Mouse (Mus musculus) common myeloid progenitor, adult 5-6 weeks (primary cell): ENCODE measurements around the gene Gm10134. TPM values are rescaled to one million over a fixed set of nuclear protein-coding genes. Genes with fewer than 3 reads are reported as not detected.
A peak's percentile ranks its signal among the peaks of the same experiment; 100 is the strongest.
"Not testable (repeated sequence)": the region's sequence is repeated elsewhere in the genome, so short reads cannot be mapped to it uniquely, and the experiment has no call there.

Source experiments
- ATAC-seq: replicated peaks from 2 replicates; pipeline ENCODE4 v1.8.0; 2016; ENCODE audit warnings: low read depth, mild to moderate bottlenecking, moderate TSS enrichment, inconsistent platforms; ENCODE audit not compliant: poor library complexity, severe bottlenecking
- total RNA-seq: library from RNA; stranded (forward); fragments of 200-1000, 187-1606 nt; gene quantifications from 2 replicates; pipeline ENCODE4 v1.2.3, GENCODE M21; 2017

Gm10134 gene
- not detected in 2 replicates for total RNA-seq

DNA sequence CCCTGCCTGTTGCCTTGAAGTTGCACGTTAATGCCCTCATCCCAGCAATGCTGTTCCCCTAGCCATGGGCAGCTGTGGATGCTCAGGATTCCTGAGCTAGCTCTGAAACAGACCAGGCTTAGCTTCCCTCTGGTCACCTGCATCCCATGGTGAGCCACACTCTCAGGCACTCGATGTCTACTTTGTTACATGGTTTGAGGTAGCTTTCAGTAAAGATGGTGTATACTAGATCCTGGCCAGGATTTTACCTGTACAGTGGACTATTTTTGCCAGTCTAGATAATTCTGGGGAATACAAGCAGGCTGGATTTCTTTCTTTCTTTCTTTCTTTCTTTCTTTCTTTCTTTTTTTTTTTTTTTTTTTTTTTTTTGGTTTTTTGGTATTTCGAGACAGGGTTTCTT, at the start of gene Gm10134:
Gm10134 (plus strand) TSS at position 301 of the 400 bp plus-strand sequence.
- no peak for ATAC-seq

DNA sequence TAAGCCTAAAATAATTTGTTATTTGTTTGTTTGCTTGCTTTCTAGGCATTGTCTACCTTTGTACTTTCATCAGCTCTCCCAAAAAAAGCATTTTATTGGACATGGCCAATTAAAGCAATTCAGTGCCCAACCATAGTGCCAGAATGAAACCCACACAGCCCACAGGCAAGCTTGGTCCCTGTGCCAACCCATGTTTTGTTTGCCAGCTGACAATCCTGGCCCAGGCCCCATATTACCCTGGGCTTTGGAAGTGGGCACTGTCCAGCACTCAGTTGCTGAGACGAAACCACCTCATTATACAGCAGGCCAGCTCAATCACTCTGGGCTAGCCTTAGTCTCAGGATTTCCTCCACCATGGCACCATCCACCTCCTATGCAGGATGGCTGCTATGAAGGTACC, 49.3 kb upstream of the Gm10134 start:
- ATAC-seq: no peak

DNA sequence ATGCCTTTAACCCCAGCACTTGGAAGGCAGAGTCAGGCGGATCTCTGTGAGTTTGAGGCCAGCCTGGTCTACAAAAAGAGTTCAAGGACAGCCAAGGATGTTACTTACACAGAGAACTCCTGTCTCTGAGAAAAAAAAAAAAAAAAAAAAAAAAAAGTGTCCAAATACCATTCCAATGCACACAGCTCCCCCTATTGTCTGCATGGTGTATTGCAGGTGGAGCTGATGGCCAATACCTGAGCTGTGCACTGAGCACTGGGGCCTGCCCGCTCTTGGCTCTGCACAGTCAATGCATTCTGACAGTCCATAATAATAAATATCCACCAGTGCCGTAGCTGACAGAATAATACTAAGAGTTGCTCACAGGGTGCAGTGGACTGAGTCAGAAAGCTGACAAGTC, 42.0 kb upstream of the Gm10134 start:
- no peak; the same call in 1 of the 2 replicates for ATAC-seq

DNA sequence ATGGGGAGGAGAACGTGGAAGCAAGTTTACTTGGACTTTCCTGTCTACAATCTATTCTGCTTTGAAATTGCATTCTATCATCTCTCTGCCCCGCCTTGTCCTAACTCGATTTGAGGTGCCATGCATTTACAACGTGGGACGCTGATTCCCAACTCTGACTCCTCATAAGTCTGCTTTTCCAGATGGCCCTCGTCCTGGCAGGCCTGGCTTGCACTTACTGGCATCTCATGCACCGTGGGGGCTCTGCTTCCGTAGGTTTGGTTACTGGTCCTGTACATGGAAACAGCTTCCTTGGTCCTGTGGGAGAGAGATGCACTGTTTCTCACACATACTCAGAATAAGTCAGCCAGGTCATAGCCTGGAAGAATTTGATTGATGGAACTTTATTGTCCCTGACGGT, 41.0 kb upstream of the Gm10134 start:
- ATAC-seq: no peak

DNA sequence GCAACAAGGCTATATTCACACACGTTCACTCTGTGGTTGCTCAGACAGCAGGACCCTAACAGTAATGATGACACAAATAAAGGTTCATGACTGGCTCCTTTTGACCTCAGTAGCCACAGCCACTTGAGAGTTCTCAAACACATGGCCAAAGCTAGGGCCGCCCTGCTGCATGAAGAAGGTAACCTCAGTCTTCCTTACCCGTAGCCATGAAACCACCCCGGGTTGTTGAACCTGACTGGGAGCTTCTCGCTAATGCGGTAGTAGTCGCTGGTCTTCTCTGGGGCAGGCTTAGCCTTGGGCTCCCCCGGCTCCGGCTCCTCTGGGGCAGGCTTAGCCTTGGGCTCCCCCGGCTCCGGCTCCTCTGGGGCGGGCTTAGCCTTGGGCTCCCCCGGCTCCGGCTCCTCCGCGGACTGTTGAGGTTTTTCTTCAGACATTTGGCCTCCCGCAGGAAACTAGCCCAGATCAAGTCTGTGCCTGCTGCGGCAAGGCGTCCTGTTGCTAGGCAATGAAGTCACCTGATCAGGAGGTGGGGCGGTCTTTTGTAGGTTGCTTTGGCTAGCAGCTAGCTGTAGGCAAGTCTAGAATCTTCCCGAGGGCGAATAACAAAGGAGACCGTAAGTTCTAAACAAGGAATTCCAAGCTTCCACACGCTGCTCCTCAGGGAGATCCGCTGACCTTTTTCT, 39.9 kb upstream of the Gm10134 start, which contains the start of gene 1700007K13Rik:
1700007K13Rik (minus strand) TSS at position 497 of the 683 bp plus-strand sequence.
- peak; percentile 64 for ATAC-seq

DNA sequence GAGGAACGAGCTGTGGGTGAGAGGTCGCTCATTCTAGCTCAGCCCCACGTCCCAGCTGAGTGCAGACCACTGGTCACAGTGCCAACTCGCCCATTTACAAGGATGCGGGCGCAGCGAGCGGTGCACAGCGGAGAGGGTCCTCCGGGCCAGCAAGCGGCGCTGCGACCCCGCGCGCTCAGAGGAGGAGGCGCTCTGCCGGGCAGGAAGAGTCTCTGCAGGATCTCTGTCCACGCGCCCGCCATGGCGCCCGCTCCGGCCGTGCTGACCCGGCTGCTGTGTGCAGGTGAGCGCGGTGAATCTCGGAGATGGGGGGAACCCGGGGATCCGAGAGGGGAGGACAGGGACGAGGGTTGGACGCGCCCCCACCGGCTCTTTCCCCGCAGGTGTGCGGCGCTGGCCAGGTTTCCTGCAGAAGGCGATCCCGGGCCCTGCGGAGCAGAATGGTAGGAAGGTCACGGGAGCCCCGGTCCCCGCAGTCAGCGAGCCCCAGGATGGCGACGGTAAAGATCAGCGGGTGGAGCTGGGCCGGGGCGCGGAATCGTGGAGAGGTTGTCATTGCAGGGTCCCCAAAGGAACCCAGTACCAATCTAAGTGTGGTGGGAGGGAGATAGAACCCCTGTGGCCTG, 37.9 kb upstream of the Gm10134 start, which contains the start of gene Mrps2:
Mrps2 (plus strand) TSS at position 207 of the 626 bp plus-strand sequence.
- ATAC-seq: peak; percentile 90

DNA sequence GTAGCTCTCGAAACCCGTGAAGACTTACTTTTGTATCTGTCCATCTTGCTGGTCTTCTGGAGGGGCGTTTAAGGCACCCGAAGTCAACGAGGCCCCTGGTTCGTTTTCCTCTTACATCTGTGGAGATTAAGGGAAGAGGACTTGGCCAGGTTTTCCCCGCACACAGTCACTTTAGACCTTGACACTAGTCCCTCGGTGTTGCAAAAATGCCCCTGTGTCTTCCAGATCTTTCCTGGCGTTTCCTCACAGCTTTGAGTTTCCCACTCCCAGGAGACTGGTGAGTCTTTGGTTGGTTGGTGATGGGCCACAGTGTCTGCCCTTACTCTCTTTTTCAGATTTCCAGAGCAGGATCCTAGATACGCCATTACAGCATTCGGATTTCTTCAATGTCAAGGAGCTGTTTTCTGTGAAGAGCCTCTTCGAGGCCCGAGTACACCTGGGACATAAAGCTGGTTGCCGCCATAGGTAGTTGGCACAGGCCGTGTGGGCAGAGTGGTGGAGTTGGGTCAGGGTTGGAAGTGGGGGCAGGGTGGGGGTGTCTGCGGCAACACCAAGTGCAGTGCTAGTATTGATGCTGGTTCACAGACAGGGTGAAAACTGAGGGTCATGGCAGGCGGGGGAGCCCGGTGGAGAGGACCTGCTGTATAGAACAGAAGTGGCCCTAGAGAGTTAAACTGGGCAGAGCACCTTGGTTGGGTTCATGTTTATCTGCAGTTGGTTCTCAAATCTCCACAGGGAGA, 37.2 kb upstream of the Gm10134 start:
- ATAC-seq: no peak

DNA sequence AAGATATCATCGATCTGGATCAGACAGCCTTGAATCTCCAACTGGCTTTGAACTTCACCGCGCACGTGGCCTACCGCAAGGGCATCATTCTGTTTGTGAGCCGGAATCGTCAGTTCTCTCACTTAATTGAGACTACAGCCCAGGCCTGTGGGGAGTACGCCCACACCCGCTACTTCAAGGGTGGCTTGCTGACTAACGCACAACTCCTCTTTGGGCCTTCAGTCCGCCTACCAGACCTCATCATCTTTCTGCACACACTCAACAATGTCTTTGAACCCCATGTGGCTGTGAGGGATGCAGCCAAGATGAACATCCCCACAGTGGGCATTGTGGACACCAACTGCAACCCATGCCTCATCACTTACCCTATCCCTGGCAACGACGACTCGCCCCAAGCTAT, 36.4 kb upstream of the Gm10134 start:
- no peak for ATAC-seq

DNA sequence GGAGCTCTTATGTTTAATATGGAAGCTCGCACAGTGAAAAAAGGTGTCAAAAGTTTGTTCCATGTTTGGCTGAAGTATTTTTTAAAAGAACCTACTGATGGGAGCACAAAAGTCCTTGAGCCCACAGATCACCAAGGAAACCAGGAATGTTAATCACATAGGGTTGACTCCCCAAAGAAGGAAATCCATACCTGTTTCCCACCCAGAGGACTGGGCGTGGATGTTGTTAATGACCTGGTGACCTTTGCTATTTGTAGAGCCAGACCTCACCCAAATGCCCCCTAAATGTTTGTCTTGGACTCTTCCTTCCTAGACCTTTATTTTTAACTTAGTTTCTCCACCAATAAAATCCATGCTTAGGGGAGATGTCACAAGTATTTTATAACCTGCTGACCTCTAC, 35.3 kb upstream of the Gm10134 start:
- no peak for ATAC-seq

DNA sequence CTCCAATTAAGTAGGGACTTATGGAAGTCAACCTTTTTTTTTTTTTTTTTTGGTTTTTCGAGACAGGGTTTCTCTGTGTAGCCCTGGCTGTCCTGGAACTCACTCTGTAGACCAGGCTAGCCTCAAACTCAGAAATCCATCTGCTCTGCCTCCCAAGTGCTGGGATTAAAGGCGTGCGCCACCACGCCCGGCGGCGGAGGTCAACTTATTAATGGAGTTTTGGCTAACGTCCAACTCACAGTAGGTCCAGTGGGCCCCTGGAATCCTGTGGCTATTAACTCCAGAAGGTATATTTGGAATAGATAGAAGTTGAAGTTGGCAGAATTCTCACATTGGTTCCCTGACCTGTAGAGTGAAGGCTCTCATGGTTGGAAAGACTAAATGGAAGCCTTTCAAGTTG, 33.9 kb upstream of the Gm10134 start:
- not testable (repeated sequence) for ATAC-seq

DNA sequence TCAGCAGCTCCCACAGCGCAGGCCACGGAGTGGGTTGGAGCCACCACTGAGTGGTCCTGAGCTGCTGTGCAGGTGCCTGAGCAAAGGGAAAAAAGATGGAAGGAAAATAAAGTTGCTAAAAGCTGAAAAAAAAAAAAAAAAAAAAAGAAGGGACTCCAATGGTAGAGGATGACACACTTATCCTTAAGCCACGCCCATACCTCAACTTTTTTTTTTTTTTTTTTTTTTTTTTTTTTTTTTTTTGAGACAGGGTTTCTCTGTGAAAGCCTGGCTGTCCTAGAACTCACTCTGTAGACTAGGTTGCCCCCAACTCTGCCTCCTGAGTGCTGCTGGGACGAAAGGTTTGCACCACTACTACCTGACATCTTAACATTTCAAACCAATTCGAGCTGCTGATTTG, 27.9 kb upstream of the Gm10134 start:
- not testable (repeated sequence) for ATAC-seq

DNA sequence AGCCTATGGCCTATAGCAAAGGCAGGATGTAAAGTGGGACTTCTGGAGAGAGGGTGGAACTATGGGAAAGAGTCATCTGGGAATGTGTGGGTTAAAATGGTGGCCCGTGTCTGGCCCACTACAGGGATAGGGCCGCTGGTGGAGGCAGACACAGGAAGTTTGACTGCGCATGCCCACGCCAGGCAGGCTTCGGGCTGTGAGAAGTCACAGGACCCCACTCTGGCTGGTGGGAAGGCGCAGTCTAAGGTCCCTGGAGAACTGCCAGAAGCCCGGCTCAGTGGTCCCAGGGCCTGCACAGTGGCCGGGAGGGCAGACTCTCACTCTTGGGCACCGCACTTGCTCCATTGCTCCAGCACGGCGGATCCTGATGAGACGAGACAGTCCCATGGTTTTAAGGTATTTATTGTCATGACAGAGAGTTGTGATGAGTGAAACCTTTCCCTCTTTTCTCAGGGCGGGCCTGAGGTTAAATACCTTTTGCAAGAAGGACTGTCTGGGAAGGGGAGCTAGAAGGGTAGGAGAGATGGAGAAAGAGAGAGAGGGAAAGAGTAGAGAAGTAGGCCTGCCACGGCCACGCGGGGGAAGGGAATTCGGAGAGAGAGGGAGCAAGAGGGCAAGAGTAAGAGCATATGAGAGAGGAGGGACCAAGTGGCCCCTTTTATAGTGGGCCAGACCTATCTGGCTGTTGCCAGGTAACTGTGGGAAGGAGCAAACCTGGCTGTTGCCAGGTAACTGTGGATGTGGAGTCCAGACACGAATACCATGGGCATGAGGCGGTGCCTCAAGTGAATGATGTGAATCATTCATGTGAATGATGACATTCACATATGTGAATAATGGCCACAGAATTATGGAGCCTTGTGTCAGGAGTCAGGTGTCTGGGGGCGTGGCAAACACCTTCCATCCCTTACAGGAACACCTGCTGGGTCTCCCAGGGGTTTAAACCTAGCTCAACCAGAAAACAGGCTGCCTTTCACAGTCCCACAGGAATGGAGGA, 26.4 kb upstream of the Gm10134 start:
- ATAC-seq: no peak

DNA sequence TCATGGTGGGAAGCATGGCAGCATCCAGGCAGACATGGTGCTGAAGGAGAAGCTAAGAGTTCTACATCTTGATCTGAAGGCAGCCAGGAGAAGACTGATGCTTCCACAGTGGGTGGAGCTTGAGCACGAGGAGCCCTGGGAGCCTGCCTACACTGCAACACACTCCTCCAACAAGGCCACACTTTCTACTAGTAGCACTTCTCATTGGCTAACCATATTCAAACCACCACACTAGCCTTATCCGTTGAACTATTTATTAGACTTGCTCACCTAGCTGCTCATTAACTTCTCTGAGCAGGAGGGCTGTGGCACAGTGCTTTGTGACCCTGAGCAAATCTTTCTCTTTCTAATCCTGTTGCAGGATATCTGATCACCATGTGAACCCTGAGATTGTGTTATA, 22.0 kb upstream of the Gm10134 start:
- no peak for ATAC-seq

DNA sequence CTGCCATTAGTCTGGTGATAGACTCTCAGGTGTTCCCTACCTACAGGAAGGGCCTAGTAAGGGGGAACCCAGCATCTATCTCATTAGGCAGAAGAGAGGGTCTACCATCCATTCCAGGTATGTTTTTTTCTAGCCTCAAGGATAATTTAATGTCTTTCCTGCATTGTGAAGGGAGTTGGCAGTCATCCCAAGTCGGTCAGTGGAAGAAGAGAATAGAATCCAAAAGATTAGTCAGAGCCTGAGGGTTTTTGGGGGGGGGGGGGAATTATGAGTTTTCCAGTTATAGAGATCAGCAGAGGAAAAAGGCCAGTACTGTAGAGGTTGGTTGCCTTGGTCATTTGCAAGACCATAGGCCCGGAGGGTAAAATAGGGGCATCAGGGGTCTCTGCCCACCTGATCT, 11.4 kb upstream of the Gm10134 start:
- no peak for ATAC-seq

DNA sequence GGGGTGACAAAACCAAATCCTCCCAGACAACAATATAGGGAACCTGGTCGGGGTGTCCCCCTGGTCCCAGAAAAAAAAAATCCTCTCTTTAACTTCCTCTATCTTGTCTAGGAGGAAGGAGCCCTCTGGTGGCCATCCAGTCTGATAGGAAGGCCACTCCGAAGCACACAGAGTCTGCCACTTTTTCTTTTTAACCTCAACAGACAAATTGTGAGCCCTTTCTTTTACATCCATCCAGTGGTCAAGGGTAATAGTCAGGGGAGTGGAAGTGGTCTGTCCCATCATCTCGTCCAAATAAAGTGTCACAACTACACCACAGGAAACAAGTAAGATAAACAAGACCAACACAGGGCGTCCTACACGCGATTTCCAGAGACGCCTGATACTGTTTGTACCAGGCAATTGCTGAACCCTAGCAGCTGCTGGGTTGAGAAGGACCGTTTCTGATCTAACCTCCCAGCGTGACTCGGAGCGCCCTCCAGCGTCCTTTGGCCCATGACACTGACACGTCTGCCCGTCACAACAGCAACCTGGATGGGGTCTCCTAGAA, 10.6 kb upstream of the Gm10134 start:
- ATAC-seq: peak; percentile 83

DNA sequence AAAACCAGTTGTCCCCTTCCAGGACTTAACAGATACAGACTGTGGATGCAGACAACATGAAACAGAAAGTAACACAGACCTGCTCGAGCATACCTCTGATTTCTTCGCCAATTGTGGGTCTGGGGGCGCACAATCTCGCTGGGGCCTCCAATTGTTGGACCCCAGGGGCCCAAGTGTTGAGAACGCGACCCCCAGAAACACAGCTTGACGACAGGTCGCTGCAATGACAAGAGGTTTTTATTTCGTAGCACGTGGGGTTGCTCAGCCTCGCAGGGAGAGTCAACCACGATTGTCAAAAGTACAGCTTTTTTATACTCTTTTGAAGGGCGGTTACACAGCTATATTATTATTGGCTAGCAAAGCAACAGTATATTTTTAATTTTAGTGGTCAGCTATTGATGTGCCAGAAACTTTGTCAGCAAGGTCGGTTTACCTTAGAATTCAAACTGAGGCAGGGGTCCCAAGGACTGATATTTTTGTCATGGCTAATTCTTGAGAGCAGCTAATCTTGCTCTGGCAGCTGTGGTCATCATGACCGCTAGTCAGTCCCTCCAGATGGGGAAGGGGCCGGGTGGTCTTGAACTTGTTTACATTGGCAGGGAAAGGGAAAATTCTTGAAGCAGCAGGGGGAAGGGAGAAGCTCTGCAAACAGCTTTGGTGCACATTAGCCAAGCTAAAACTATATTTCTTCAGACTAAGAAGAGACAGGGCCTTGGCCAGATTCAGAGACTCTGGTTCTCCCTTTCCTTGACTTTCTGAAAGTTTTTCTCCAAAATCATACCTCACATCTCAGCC, 9.9 kb upstream of the Gm10134 start:
- no peak for ATAC-seq

DNA sequence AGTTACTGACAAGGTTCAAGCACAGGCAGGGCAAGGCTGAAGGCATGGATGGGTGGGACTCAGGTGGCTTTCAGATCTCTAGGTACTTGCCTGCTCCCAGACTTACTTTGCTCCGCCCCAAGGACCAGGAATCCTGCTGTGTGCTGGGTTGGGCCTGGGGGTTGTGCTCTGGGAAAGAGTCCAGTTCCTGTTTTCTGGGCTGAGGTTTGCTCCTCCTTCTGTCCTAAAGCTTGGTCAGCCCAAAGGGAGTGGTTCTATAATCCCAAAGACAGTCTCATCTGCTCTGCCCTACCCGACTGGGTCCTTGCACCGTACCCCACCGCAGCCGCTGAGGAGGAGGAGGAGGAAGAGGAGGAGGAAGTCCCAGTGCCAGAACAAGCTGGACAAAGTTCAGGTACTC, 9.2 kb upstream of the Gm10134 start, which contains the start of gene Gbgt1:
Gbgt1 (plus strand) TSS at position 221 of the 400 bp plus-strand sequence.
- ATAC-seq: no peak

DNA sequence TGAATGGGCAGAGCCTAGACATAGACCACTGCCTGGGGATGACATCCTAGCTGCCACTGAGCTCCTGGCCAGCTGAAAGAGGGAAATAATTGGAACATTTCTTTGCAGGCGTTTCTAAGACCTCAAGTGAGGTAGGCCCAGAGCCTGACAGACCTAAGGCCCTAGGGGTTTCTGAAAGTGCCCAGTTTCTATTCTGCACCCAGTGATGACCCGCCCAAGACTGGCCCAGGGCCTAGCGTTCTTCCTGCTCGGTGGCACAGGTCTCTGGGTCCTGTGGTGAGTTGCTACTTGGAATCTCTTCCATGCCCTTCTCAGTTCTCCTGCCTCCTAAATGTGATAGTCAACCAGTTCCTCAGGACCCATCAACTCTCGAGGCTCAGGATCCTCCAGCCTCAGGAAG, 8.3 kb upstream of the Gm10134 start:
- no peak for ATAC-seq

DNA sequence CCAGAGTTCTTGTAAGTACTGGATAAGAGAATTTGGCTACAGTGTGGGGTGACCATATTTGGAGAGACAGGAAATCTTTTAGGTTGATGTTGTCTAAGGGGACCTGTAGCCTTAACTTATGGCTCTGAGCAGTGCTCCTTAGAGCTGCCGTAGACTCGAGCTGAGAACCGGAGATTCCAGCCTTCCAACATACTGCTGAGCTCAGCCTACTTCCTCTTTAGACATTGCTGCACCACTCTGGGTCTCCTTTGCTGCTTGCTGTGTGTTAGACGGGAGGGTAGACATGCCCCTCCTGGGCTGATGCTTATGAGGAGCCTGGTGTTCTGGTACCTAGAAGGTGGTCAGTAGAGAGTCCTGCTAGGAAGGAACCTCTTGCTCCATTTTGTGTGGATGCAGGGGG, 7.5 kb upstream of the Gm10134 start:
- ATAC-seq: peak; percentile 33; the same call in 1 of the 2 replicates
